Mouse (Mus musculus) small intestine, adult 2 months (tissue): ENCODE measurements around the gene Pkp4.

Experiments
- CTCF ChIP-seq: fragments of 200-500 bp; IDR thresholded peaks from 2 replicates; pipeline ENCODE4 v1.5.1; 2012; ENCODE audit warnings: low read depth, mild to moderate bottlenecking, control low read depth, inconsistent platforms, low read length, moderate library complexity, mixed read lengths; ENCODE audit not compliant: insufficient replicate concordance, insufficient read length; ENCODE audit errors: extremely low read depth
- POLR2A ChIP-seq: fragments of 200-500 bp; IDR thresholded peaks from 2 replicates; pipeline ENCODE4 v1.6.1; 2012; ENCODE audit warnings: low read depth, mild to moderate bottlenecking, control low read depth, inconsistent platforms, low read length, moderate library complexity

DNA sequence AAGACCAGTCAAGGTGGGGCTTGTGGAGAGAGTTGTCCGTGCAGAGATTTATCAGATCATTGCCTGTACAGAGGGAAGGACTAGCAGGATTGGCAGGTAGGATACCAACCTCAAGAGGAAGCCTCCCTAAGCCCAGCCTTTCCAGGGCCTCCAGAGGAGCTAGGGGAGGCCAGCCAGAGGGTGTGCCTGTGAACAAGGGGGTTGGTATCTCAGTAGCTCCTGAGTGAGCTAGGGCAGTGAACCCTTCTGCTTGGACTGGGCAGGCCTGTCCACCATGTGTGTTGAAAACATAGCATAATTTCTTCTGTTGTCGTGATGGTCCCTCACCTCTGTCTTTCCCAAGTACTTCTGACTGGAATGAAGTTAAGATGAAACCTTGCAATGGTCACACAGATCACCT is 100.6 kb downstream of the Pkp4 start:
- TF ChIP-seq CTCF: no peak
- no peak for TF ChIP-seq POLR2A
